Mouse (Mus musculus) heart, postnatal 14 days (tissue): Measurements from ENCODE around the gene Gpr21. TPM values are rescaled to one million over a fixed set of nuclear protein-coding genes. Genes with fewer than 3 reads are reported as not detected.

Experiments
- DNase-seq, 2 experiments: peaks; one replicate each; pipeline ENCODE4 v3.0.0; 2021 to 2022
- intact Hi-C: fragments of 180-260 bp; cut with DNase I; formaldehyde crosslinking; loops from one replicate; pipeline ENCODE4 v1.15.1; 2025
- total RNA-seq, 2 experiments: library from RNA; stranded (reverse); gene quantifications; 2 replicates each; pipeline ENCODE4 v1.2.3; 2021

The Gpr21 gene
- total RNA-seq, 2 experiments from 2014 or later = 0.91 to 1.00 TPM

DNA sequence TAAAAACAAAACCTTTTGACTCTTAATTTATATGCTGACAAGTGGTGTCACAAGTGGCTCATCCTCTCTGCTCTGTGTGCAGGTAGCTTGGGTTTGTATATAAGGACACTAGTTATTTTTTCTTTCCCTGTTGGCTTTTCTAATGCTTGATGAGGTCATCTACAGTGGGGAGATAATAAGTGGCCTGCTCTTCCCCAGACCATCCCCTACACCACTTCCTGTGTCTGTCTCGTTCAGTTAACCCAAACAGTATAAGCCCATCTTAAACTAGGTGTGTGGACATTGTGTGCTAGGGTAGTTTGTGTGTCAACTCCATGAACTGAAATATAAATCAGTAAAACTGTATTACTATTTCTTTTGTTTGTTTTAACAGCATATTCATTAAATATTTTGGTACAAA lies 49.9 kb downstream of the Gpr21 start:
- intact Hi-C loops = loop anchor here (5.0 kb wide), 1 partner anchor 206 kb away; no protein-coding TSS in a partner anchor
- no peak for DNase-seq

DNA sequence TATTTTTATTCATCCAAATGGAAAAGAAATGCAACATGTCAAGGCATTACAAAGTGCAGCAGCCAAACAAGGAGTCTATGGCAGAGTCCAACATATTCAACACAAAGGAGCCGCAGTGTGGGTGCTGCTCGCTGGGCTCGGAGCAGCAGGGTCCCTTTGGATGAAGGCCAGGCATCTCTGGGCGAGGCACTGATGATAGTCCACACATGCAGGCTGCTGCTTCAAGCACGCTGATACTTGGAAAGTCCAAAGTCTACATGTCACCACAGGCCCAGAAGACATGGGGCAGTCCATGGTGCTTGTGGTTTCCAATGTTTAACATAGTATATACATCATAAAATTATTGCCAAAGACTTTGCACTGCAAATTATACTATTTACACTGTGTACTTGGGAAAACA lies 53.8 kb downstream of the Gpr21 start:
- DNase-seq = no peak
- intact Hi-C loops = loop anchor here (5.0 kb wide), 1 partner anchor 202 kb away; no protein-coding TSS in a partner anchor

Other genes starting within 250 kb of the Gpr21 start
- not detected for gene Olfr368, start 189.8 kb upstream of the Gpr21 start, total RNA-seq
- 10 to 100 TPM; 24.6 to 26.9 TPM for gene Pdcl, start 157.0 kb upstream of the Gpr21 start, total RNA-seq
- gene Rc3h2, start 93.4 kb upstream of the Gpr21 start, total RNA-seq = 10 to 100 TPM; 41.6 to 47.5 TPM
- gene Zbtb26, start 73.2 kb upstream of the Gpr21 start, total RNA-seq = 1 to 10 TPM; 5.5 to 6.2 TPM
- gene Zbtb6, start 73.2 kb upstream of the Gpr21 start, total RNA-seq = 1 to 10 TPM; 5.0 to 5.6 TPM
- gene Rabgap1, start 73.1 kb upstream of the Gpr21 start, total RNA-seq = 10 to 100 TPM; 41.3 to 42.4 TPM
- 10 to 100 TPM; 19.2 to 20.3 TPM for gene Strbp, start 187.5 kb downstream of the Gpr21 start, total RNA-seq